Mouse (Mus musculus) kidney, embryonic 15.5 days (tissue): ENCODE results near the gene Spin4. TPM values are rescaled to one million over a fixed set of nuclear protein-coding genes. Genes with fewer than 3 reads are reported as not detected.

Experiments
- ATAC-seq: fragments of 200-750 bp; cut with Nextera tagmentation; replicated peaks from 2 replicates; pipeline ENCODE4 v1.8.0; 2017; ENCODE audit warnings: moderate TSS enrichment; ENCODE audit not compliant: low FRiP score
- H3K27ac ChIP-seq: fragments of 300-500 bp; sonication (generic); 2 replicates; pipeline ENCODE4 v1.5.1; 2015; ENCODE audit warnings: mild to moderate bottlenecking, inconsistent platforms
- H3K27me3 ChIP-seq: fragments of 300-500 bp; sonication (generic); 2 replicates; pipeline ENCODE4 v1.6.1; 2015; ENCODE audit warnings: inconsistent platforms
- H3K36me3 ChIP-seq: fragments of 300-500 bp; sonication (generic); 2 replicates; pipeline ENCODE4 v1.6.1; 2015; ENCODE audit warnings: inconsistent platforms
- H3K4me1 ChIP-seq: fragments of 300-500 bp; sonication (generic); 2 replicates; pipeline ENCODE4 v1.6.1; 2015; ENCODE audit warnings: inconsistent platforms
- H3K4me2 ChIP-seq: fragments of 300-500 bp; sonication (generic); 2 replicates; pipeline ENCODE4 v1.6.1; 2015; ENCODE audit warnings: moderate library complexity, mild to moderate bottlenecking, inconsistent platforms
- H3K4me3 ChIP-seq: fragments of 300-500 bp; sonication (generic); replicated peaks from 2 replicates; pipeline ENCODE4 v1.5.1; 2015; ENCODE audit warnings: mild to moderate bottlenecking, inconsistent platforms
- H3K9ac ChIP-seq: fragments of 300-500 bp; sonication (generic); 2 replicates; pipeline ENCODE4 v1.6.1; 2015; ENCODE audit warnings: mild to moderate bottlenecking, inconsistent platforms
- H3K9me3 ChIP-seq: fragments of 300-500 bp; sonication (generic); replicated peaks from 2 replicates; pipeline ENCODE4 v1.6.1; 2016; ENCODE audit warnings: inconsistent platforms
- WGBS: fragments of 180-500 bp; shearing (Covaris S2); methylation state at CpG from one replicate; pipeline ENCODE4 v1.1.7; 2015; ENCODE audit warnings: mixed read lengths; 5-methylcytosine and 5-hydroxymethylcytosine counted together
- polyA plus RNA-seq: library from polyadenylated mRNA; unstranded; fragments of >200 nt; fragmentation: Nextera tagmentation; extraction: Ambion mirVana; gene quantifications from 2 replicates; pipeline ENCODE4 v1.2.1, GENCODE M21; 2015

Gene Spin4
- polyA plus RNA-seq: 8.6 and 9.1 TPM in 2 replicates

DNA sequence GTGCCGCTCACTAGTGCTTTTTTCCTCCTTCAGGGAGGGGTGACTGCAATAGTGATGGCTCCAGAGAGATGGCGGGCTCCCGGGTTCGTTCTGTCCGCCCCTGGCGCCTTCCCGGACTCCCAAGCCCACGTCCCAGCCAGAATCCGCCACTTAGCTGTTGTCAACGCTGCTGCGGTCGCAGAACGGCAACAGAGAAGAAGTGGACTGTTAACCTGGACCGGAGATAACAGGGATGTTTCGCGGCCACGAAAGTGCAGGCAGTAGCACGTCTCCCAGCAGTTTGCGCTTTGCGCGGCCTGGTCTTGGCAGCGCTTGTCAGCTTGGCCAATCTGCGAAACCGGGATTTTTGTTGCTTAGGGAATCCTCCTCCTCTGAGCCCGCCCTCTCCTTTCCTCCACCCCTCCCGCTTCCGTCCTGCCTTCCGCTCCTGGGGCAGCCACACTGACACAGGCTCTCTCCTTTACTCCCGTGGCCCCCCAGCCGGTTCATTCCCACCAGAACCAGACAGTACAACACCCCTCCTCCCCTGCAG lies at the start of gene Spin4:
TSS of gene Spin4 (minus strand) at position 322 of the 532 bp plus-strand sequence.
- Histone ChIP-seq H3K36me3 (no peaks in the 10 kb centered on the region), H3K9ac (peak within 1 kb of the TSS; percentile 53), H3K9me3 (no peaks in the 10 kb centered on the region), H3K4me1 (no peaks in the 10 kb centered on the region), H3K4me2 (peak within 1 kb of the TSS; percentile 64), H3K27ac (peak within 1 kb of the TSS; percentile 96), H3K4me3 (peak within 1 kb of the TSS; percentile 55), H3K27me3 (peaks cover 15% of the 10 kb centered on the region)
- 21% methylated on average over 30 of the region's 30 CpGs for WGBS
- ATAC-seq: peak; percentile 98

DNA sequence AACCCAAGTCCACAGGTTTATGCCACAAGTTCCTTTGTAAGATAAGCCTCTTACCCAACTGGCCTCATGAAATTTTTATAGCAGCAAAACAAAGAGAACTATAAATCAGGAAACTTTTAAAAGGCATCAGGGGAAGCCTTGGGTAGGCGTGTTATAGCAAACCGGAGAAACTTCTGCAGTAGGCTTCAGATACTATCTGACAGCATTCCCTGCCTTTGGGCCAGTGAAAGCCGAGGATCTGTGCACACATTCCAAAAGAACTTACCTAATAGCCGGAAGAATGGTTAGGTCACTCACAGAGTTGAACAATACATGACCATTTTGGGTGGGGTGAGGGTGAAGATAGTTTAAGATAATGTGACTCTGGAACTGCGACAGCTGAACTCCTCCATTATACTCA lies 1.4 kb upstream of the Spin4 start:
- Histone ChIP-seq H3K9me3 (no peaks in the 10 kb centered on the region), H3K9ac (no peak overlapping the region), H3K27me3 (peaks cover 15% of the 10 kb centered on the region), H3K27ac (0 out of 2 replicates have a peak overlapping the region, but pooled peaks have one; percentile 3), H3K36me3 (no peaks in the 10 kb centered on the region), H3K4me1 (no peaks in the 10 kb centered on the region), H3K4me3 (no peak overlapping the region), H3K4me2 (no peak overlapping the region)
- no peak for ATAC-seq
- WGBS: 46% methylated on average over 5 of the region's 5 CpGs

DNA sequence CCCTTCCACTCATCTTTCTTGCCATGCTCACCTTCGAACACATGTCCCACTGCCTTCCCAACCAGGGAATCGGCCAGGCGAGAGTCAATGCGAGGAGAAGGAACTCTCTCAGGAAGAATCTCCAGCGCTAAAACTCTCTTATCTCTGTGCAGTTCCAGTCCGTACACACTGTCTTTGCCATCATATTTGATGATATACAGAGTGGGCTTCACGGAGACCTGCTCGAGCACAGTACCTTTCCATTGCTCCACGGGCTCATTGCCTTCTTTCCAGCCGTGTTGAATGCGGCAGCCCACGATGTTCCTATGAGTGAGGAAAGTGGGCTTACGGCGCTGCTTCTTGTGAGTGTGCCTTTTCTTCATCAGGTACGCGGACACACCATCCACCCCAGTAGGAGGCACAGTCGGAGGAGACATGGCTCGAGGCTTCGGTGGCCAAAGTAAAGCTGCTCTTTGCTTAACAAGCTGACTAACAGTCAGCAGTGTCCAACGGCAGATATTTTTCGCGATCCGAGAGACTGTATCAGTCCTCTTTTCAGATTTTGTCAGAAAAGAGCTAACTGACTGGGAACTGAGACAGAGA lies 612 bp downstream of the Spin4 start:
- Histone ChIP-seq H3K4me3 (peak overlapping the region; percentile 55), H3K36me3 (no peaks in the 10 kb centered on the region), H3K27ac (peak overlapping the region; percentile 96), H3K27me3 (peaks cover 16% of the 10 kb centered on the region), H3K4me2 (peak overlapping the region; percentile 64), H3K9ac (peak overlapping the region; percentile 53), H3K4me1 (no peaks in the 10 kb centered on the region), H3K9me3 (no peaks in the 10 kb centered on the region)
- ATAC-seq: peak; percentile 69
- 21% methylated on average over 23 of the region's 23 CpGs for WGBS

DNA sequence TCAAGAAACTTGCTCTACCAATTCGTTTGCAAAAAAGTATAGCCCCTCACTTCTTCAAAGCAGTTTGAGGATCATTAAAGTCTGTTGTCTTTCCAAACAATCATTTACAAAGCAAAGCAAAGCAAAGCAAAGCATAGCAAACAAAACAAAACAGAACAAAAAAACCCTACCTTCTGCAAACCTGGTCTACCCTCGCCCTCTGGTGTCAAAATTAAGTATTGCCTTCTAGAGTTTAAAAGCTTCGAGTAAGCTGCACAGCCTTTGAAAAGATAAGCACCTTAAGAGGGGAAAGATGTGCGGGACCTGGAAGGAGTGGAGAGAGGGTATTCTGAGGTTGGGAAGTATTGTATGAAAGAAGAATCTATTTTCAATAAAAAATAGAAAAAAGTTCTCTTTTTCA lies 14.4 kb downstream of the Spin4 start:
- WGBS: 24% methylated on average over 4 of the region's 4 CpGs
- Histone ChIP-seq H3K4me3 (no peak overlapping the region), H3K9me3 (no peaks in the 10 kb centered on the region), H3K4me1 (no peaks in the 10 kb centered on the region), H3K9ac (no peak overlapping the region), H3K4me2 (no peak overlapping the region), H3K36me3 (no peaks in the 10 kb centered on the region), H3K27ac (no peak overlapping the region), H3K27me3 (peaks cover 20% of the 10 kb centered on the region)
- ATAC-seq: no peak

DNA sequence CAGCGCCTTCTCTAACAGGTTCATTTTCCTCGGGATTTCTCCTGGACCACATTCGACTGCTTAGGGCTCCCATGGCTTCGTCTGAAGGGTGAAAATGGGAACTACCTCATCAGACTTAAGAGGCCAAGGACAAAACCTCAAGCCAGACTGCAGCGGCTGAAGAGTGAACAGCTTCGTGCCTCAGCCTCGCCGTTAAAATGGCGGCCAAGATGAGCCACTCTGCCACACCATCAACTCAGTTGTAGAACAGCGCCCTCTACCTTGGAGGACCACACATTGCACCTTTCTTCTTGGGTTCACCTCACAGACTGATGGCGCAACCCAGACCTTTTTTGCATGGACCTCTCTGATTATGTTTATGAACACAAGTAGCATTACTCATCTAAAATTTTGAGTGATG lies 27.6 kb downstream of the Spin4 start:
- Histone ChIP-seq H3K27me3 (0 out of 2 replicates have a peak, but pooled peaks cover 8% of the 10 kb centered on the region), H3K4me2 (no peak overlapping the region), H3K27ac (no peak overlapping the region), H3K4me3 (no peak overlapping the region), H3K4me1 (no peaks in the 10 kb centered on the region), H3K9me3 (no peaks in the 10 kb centered on the region), H3K36me3 (no peaks in the 10 kb centered on the region), H3K9ac (no peak overlapping the region)
- ATAC-seq: no peak
- 95% methylated on average over 11 of the region's 11 CpGs for WGBS

DNA sequence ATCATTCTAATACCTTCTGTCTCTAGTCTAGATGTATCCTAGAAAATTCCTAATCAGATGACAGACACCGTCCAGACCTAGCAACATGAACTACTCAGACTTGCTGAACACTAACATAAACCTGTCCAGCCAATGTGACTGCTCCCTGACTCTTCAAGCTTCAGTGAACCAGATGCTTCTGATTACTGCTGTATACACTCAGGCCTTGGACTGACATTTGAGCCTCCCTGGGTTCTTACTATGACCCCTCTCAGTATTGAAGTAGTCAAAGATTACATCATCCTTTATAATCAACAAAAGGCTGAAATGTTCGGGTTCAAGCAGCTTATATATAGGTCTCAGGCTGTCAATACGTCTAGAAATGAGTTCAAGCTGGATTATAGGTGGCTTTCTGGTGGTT lies 32.4 kb downstream of the Spin4 start:
- Histone ChIP-seq H3K9ac (no peak overlapping the region), H3K36me3 (no peaks in the 10 kb centered on the region)

DNA sequence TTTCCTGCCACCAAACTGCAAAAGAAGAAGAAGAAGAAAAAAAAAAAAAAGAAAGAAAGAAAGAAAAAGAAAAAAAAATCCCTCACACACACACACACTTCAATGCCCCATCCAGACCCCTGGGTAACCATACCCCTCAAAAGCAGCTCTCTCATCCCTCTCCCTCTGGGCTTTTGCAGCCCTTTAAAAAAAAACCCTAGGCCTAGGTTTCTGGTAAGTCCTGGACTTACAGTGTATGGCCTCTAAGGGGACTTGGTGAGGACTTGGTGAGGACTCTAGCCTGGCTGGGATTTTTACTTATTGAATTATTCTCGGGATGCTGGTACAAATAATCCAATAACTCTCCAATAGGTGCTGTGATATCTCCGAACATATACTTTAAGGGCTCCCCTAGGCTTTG lies 35.6 kb downstream of the Spin4 start:
- H3K4me1 ChIP-seq: 0 out of 2 replicates have a peak, but pooled peaks cover 5% of the 10 kb centered on the region
- no peak for ATAC-seq
- peak overlapping the region; percentile 36; the same call in 1 of the 2 replicates for H3K4me3 ChIP-seq
- H3K27ac ChIP-seq: no peak overlapping the region
- H3K4me2 ChIP-seq: peak overlapping the region; percentile 61
- peaks cover 37% of the 10 kb centered on the region for H3K27me3 ChIP-seq
- H3K36me3 ChIP-seq: no peaks in the 10 kb centered on the region
- peak overlapping the region; percentile 24; the same call in 1 of the 2 replicates for H3K9ac ChIP-seq
- no peaks in the 10 kb centered on the region for H3K9me3 ChIP-seq
- 82% methylated on average over 2 of the region's 2 CpGs for WGBS

More for the DNA sequence above, 32.4 kb downstream of the Spin4 start:
- Histone ChIP-seq H3K9me3 (no peaks in the 10 kb centered on the region), H3K4me2 (no peak overlapping the region), H3K4me3 (no peak overlapping the region), H3K4me1 (0 out of 2 replicates have a peak, but pooled peaks cover 5% of the 10 kb centered on the region), H3K27me3 (peaks cover 30% of the 10 kb centered on the region), H3K27ac (no peak overlapping the region)
- ATAC-seq: peak; percentile 76
- WGBS: 35% methylated on average over 3 of the region's 3 CpGs

DNA sequence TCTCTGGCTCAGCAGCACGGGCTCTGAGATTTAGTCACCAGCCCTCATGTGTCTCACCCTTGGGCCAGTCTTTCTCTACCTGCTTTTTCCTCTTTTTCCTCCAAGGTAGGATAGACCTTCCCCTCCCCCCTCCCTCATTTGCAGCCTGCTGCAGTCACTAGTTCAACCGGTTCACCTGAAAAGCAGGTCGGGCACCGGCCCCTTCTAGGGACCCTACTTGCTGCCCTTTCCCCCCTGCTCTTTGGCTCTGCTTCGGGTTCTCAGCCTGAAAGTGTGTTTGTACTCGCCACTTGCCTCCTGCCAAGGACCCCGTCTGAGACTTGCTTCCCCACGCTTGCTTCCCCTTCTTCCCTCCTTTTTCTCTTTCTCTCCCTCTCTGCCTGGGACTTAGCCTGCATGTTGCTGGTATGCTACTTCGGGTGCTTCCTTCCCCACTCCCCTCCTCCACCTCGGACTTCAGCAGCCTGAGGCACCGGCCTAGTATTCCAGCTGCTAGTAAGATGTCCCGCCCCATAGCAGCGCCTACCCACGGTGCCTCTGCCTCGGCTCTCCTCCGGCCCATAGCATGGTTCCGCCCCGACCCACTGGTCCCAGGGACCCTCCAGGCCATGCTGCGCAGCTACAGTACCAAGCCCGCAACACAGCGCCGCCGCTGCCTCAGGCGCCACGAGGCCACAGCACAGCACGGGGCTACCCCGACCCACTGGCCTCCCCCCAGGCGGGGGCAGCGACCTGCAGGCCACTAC lies 36.2 kb downstream of the Spin4 start:
- Histone ChIP-seq H3K27me3 (peaks cover 43% of the 10 kb centered on the region), H3K9me3 (no peaks in the 10 kb centered on the region), H3K27ac (no peak overlapping the region), H3K36me3 (no peaks in the 10 kb centered on the region), H3K4me3 (peak overlapping the region; percentile 36), H3K4me1 (0 out of 2 replicates have a peak, but pooled peaks cover 5% of the 10 kb centered on the region), H3K4me2 (peak overlapping the region; percentile 61), H3K9ac (peak overlapping the region; percentile 24; the same call in 1 of the 2 replicates)
- 24% methylated on average over 29 of the region's 29 CpGs for WGBS
- peak; percentile 86 for ATAC-seq

Other genes with a start within 250 kb of the Spin4 start
- gene Arhgef9, start 170.2 kb upstream of the Spin4 start, polyA plus RNA-seq: 14.7 and 14.9 TPM in 2 replicates